Mouse (Mus musculus): ENCODE results near the gene Cygb. TPM values are rescaled to one million over a fixed set of nuclear protein-coding genes. Genes with fewer than 3 reads are reported as not detected.
A peak's percentile ranks its signal among the peaks of the same experiment; 100 is the strongest.

Gene Cygb
- 2.7 and 5.8 TPM in 2 replicates for polyA plus RNA-seq (2016; fragmentation: Nextera tagmentation; extraction: Ambion mirVana)

DNA sequence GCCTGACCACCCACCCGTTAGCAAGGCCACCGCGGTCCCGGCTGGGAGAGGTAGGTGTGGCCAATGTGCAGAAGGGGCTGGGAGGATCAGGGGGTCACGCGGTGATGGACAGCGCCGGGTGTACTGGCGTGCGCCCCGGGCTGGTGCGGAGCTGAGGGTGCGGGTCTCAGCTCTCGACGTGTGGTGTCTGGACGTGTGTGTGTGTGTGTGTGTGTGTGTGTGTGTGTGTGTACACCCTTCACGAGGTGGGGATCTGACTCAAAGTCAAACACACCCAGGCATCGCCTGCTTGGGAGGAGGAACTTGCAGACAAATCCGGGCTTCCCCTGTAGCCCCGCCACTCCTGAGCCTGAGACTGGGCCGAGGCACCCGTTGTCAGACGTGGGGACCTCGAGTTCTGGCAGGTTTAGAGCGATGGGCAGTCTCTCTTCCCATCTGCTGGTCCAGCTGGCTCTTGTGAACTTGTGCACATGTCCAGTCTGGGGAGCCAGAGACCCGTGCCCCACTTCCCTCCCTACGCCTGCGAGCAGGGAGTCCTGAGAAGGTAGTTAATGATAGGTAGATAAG is at the start of gene Cygb:
Gene Cygb, minus strand, starts transcription at position 59 of the 567 bp plus-strand sequence.
- DNase-seq (ENCODE audit: low spot score): peak; percentile 65
- no peaks in the 10 kb centered on the region for H3K36me3 ChIP-seq
- peaks cover 72% of the 10 kb centered on the region for H3K4me1 ChIP-seq
- H3K27me3 ChIP-seq (ENCODE audit: low read depth, poor library complexity, severe bottlenecking): peaks cover 62% of the 10 kb centered on the region
- no peaks in the 10 kb centered on the region for H3K9me3 ChIP-seq (replicated peaks)
- 3% methylated on average over 28 of the region's 28 CpGs for WGBS
- H3K27ac ChIP-seq: peak within 1 kb of the TSS; percentile 69
- H3K4me3 ChIP-seq: peak within 1 kb of the TSS; percentile 66

GRCm38 (mm10) chr11:116701377-116701841 is 47.3 kb upstream of the Cygb start:
- 54% methylated on average over 5 of the region's 5 CpGs for WGBS
- H3K9me3 ChIP-seq (replicated peaks): no peaks in the 10 kb centered on the region
- H3K4me3 ChIP-seq: no peak overlapping the region
- H3K27me3 ChIP-seq (ENCODE audit: low read depth, poor library complexity, severe bottlenecking): peaks cover 19% of the 10 kb centered on the region
- H3K4me1 ChIP-seq: peaks cover 11% of the 10 kb centered on the region
- no peak overlapping the region for H3K27ac ChIP-seq
- no peaks in the 10 kb centered on the region for H3K36me3 ChIP-seq
- DNase-seq (ENCODE audit: low spot score): no peak

- Histone ChIP-seq H3K9me3 (replicated peaks) (no peaks in the 10 kb centered on the region), H3K27me3 (ENCODE audit: low read depth, poor library complexity, severe bottlenecking) (peaks cover 57% of the 10 kb centered on the region), H3K4me3 (no peak overlapping the region), H3K4me1 (peaks cover 31% of the 10 kb centered on the region), H3K27ac (no peak overlapping the region), H3K36me3 (no peaks in the 10 kb centered on the region)
- no peak for DNase-seq (ENCODE audit: low spot score)
- WGBS: 62% methylated on average over 9 of the region's 9 CpGs
Measured at GRCm38 (mm10) chr11:116697521-116697920, 43.4 kb upstream of the Cygb start.

DNA sequence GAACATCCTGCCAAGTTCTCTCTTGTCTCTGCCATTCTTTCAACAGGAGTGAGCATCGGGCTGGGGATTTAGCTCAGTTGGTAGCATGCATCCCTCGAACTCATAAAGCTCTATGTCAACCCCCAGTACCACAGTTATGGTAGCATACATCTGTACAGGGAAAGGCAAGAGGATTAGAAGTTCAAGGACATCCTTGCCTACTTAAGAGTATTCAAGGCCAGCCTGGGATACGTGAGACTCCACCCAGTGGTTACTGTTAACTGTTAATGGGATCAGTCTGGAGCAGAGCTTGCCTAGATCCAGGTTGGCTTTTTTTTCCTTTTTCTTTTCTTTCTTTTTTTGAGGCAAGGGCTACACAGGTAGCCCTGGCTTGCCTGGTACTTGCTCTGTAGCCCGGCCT is 42.3 kb upstream of the Cygb start:
- H3K4me3 ChIP-seq: no peak overlapping the region
- H3K9me3 ChIP-seq (replicated peaks): no peaks in the 10 kb centered on the region
- no peaks in the 10 kb centered on the region for H3K36me3 ChIP-seq
- 85% methylated on average over 4 of the region's 4 CpGs for WGBS
- DNase-seq (ENCODE audit: low spot score): no peak
- H3K27me3 ChIP-seq (ENCODE audit: low read depth, poor library complexity, severe bottlenecking): peaks cover 59% of the 10 kb centered on the region
- peaks cover 26% of the 10 kb centered on the region for H3K4me1 ChIP-seq
- no peak overlapping the region for H3K27ac ChIP-seq

- DNase-seq (ENCODE audit: low spot score): no peak
- 32% methylated on average over 23 of the region's 23 CpGs for WGBS
- Histone ChIP-seq H3K4me1 (peaks cover 25% of the 10 kb centered on the region), H3K27ac (no peak overlapping the region), H3K9me3 (replicated peaks) (no peaks in the 10 kb centered on the region), H3K27me3 (ENCODE audit: low read depth, poor library complexity, severe bottlenecking) (peaks cover 59% of the 10 kb centered on the region), H3K4me3 (peak overlapping the region; percentile 57; the same call in 1 of the 2 replicates), H3K36me3 (no peaks in the 10 kb centered on the region)
Measured at GRCm38 (mm10) chr11:116695194-116695880, 41.2 kb upstream of the Cygb start.

GRCm38 (mm10) chr11:116694250-116695193 is 40.4 kb upstream of the Cygb start:
- H3K4me3 ChIP-seq: peak overlapping the region; percentile 57
- H3K27me3 ChIP-seq (ENCODE audit: low read depth, poor library complexity, severe bottlenecking): peaks cover 59% of the 10 kb centered on the region
- peak; percentile 62 for DNase-seq (ENCODE audit: low spot score)
- peaks cover 25% of the 10 kb centered on the region for H3K4me1 ChIP-seq
- 2% methylated on average over 73 of the region's 73 CpGs for WGBS
- H3K36me3 ChIP-seq: no peaks in the 10 kb centered on the region
- peak overlapping the region; percentile 74 for H3K27ac ChIP-seq
- H3K9me3 ChIP-seq (replicated peaks): no peaks in the 10 kb centered on the region

- DNase-seq (ENCODE audit: low spot score): no peak
- H3K27me3 ChIP-seq (ENCODE audit: low read depth, poor library complexity, severe bottlenecking): peaks cover 59% of the 10 kb centered on the region
- peaks cover 27% of the 10 kb centered on the region for H3K4me1 ChIP-seq
- peak overlapping the region; percentile 74 for H3K27ac ChIP-seq
- peak overlapping the region; percentile 57 for H3K4me3 ChIP-seq
- no peaks in the 10 kb centered on the region for H3K36me3 ChIP-seq
- 40% methylated on average over 4 of the region's 4 CpGs for WGBS
- no peaks in the 10 kb centered on the region for H3K9me3 ChIP-seq (replicated peaks)
Measured at GRCm38 (mm10) chr11:116693899-116694249, 39.8 kb upstream of the Cygb start.

GRCm38 (mm10) chr11:116690701-116691575 is 36.8 kb upstream of the Cygb start:
- Histone ChIP-seq H3K4me3 (no peak overlapping the region), H3K27ac (no peak overlapping the region), H3K27me3 (ENCODE audit: low read depth, poor library complexity, severe bottlenecking) (peaks cover 36% of the 10 kb centered on the region), H3K9me3 (replicated peaks) (no peaks in the 10 kb centered on the region), H3K36me3 (peaks cover 4% of the 10 kb centered on the region; the same call in 1 of the 2 replicates), H3K4me1 (peaks cover 32% of the 10 kb centered on the region)
- DNase-seq (ENCODE audit: low spot score): no peak
- WGBS: 43% methylated on average over 18 of the region's 18 CpGs

GRCm38 (mm10) chr11:116689622-116690021 is 35.5 kb upstream of the Cygb start:
- peaks cover 23% of the 10 kb centered on the region for H3K4me1 ChIP-seq
- H3K4me3 ChIP-seq: no peak overlapping the region
- peaks cover 17% of the 10 kb centered on the region for H3K36me3 ChIP-seq
- H3K27ac ChIP-seq: no peak overlapping the region
- 96% methylated on average over 10 of the region's 10 CpGs for WGBS
- H3K9me3 ChIP-seq (replicated peaks): no peaks in the 10 kb centered on the region
- DNase-seq (ENCODE audit: low spot score): no peak
- peaks cover 22% of the 10 kb centered on the region for H3K27me3 ChIP-seq (ENCODE audit: low read depth, poor library complexity, severe bottlenecking)

GRCm38 (mm10) chr11:116687897-116688296 is 33.8 kb upstream of the Cygb start:
- Histone ChIP-seq H3K36me3 (peaks cover 30% of the 10 kb centered on the region), H3K4me3 (no peak overlapping the region), H3K4me1 (peaks cover 13% of the 10 kb centered on the region; the same call in 1 of the 2 replicates), H3K27me3 (ENCODE audit: low read depth, poor library complexity, severe bottlenecking) (peaks cover 6% of the 10 kb centered on the region), H3K27ac (no peak overlapping the region; the same call in 1 of the 2 replicates), H3K9me3 (replicated peaks) (no peaks in the 10 kb centered on the region)
- WGBS: 83% methylated on average over 8 of the region's 8 CpGs
- DNase-seq (ENCODE audit: low spot score): no peak

- no peak for DNase-seq (ENCODE audit: low spot score)
- Histone ChIP-seq H3K4me1 (peaks cover 11% of the 10 kb centered on the region; the same call in 1 of the 2 replicates), H3K36me3 (peaks cover 52% of the 10 kb centered on the region), H3K4me3 (no peak overlapping the region), H3K27me3 (ENCODE audit: low read depth, poor library complexity, severe bottlenecking) (no peaks in the 10 kb centered on the region), H3K27ac (no peak overlapping the region), H3K9me3 (replicated peaks) (no peaks in the 10 kb centered on the region)
- WGBS: 83% methylated on average over 9 of the region's 9 CpGs
Measured at GRCm38 (mm10) chr11:116685729-116686128, 31.6 kb upstream of the Cygb start.

GRCm38 (mm10) chr11:116683777-116684176 is 29.7 kb upstream of the Cygb start:
- peaks cover 71% of the 10 kb centered on the region for H3K36me3 ChIP-seq
- peaks cover 14% of the 10 kb centered on the region for H3K4me1 ChIP-seq
- WGBS: 80% methylated on average over 4 of the region's 4 CpGs
- H3K4me3 ChIP-seq: no peak overlapping the region
- no peaks in the 10 kb centered on the region for H3K27me3 ChIP-seq (ENCODE audit: low read depth, poor library complexity, severe bottlenecking)
- no peaks in the 10 kb centered on the region for H3K9me3 ChIP-seq (replicated peaks)
- H3K27ac ChIP-seq: no peak overlapping the region
- no peak for DNase-seq (ENCODE audit: low spot score)
